Mouse (Mus musculus) liver, adult 2 months (tissue): ENCODE results near the gene Myh3. TPM values are rescaled to one million over a fixed set of nuclear protein-coding genes. Genes with fewer than 3 reads are reported as not detected.

Experiments used
- DNase-seq: peaks from one replicate; pipeline ENCODE4 v3.0.0-alpha.2; 2011; ENCODE audit warnings: low read depth, low spot score; ENCODE audit errors: extremely low read depth
- H3K27ac ChIP-seq: fragments of 200-500 bp; replicated peaks from 2 replicates; pipeline ENCODE4 v1.5.1; 2012; ENCODE audit warnings: low read depth, mild to moderate bottlenecking, control low read depth, inconsistent platforms, low read length; ENCODE audit not compliant: insufficient read depth
- H3K27me3 ChIP-seq: fragments of 200-500 bp; 2 replicates; pipeline ENCODE4 v1.6.1; 2012; ENCODE audit warnings: mild to moderate bottlenecking, moderate library complexity, low read length, inconsistent platforms; ENCODE audit not compliant: control insufficient read depth, insufficient read depth
- H3K36me3 ChIP-seq: fragments of 200-500 bp; 2 replicates; pipeline ENCODE4 v1.6.1; 2012; ENCODE audit warnings: low read length, inconsistent platforms; ENCODE audit not compliant: control insufficient read depth, insufficient read depth
- H3K4me1 ChIP-seq: fragments of 200-500 bp; 2 replicates; pipeline ENCODE4 v1.6.1; 2011; ENCODE audit warnings: low read length; ENCODE audit not compliant: control insufficient read depth, insufficient read depth
- H3K4me3 ChIP-seq: fragments of 200-500 bp; 2 replicates; pipeline ENCODE4 v1.5.1; 2011; ENCODE audit warnings: low read depth, mild to moderate bottlenecking, control low read depth, low read length, moderate library complexity; ENCODE audit not compliant: insufficient read depth
- H3K79me2 ChIP-seq: fragments of 200-500 bp; 2 replicates; pipeline ENCODE4 v1.6.1; 2012; ENCODE audit warnings: inconsistent platforms, mild to moderate bottlenecking, low read length, moderate library complexity; ENCODE audit not compliant: control insufficient read depth, insufficient read depth
- H3K9ac ChIP-seq: fragments of 200-500 bp; 2 replicates; pipeline ENCODE4 v1.6.1; 2012; ENCODE audit warnings: low read depth, mild to moderate bottlenecking, control low read depth, inconsistent platforms, low read length
- CTCF ChIP-seq: fragments of 200-500 bp; IDR thresholded peaks from 2 replicates; pipeline ENCODE4 v1.5.1; 2011; ENCODE audit warnings: low read depth, low read length, control low read depth
- POLR2A ChIP-seq: fragments of 200-500 bp; IDR thresholded peaks from 2 replicates; pipeline ENCODE4 v1.6.1; 2011; ENCODE audit warnings: low read length, control low read depth; ENCODE audit not compliant: insufficient read depth; ENCODE audit errors: extremely low read depth
- WGBS: fragments of 180-500 bp; shearing (Covaris S2); methylation state at CpG from one replicate; pipeline ENCODE4 v1.1.7; 2018; 5-methylcytosine and 5-hydroxymethylcytosine counted together
- polyA plus RNA-seq: library from polyadenylated mRNA; depleted of rRNA; stranded (reverse); fragments of >200 nt; gene quantifications from 2 replicates; pipeline ENCODE4 v1.2.3, GENCODE M21; 2012
- total RNA-seq: library from RNA; depleted of rRNA; stranded (reverse); fragments of >200 nt; gene quantifications from 2 replicates; pipeline ENCODE4 v1.2.3, GENCODE M21; 2014

Myh3 gene
- total and polyA plus RNA-seq, 2 experiments, result not detected

GRCm38 (mm10) chr11:67061311-67061710 is 16.8 kb upstream of the Myh3 start:
- Histone ChIP-seq H3K79me2 (no peaks in the 10 kb centered on the region; the same call in 1 of the 2 replicates), H3K36me3 (peaks cover 68% of the 10 kb centered on the region), H3K4me1 (no peaks in the 10 kb centered on the region), H3K27me3 (no peaks in the 10 kb centered on the region), H3K4me3 (no peak overlapping the region), H3K27ac (no peak overlapping the region), H3K9ac (no peak overlapping the region)
- 97% methylated on average over 2 of the region's 2 CpGs for whole genome bisulfite sequencing
- TF ChIP-seq CTCF, result no peak
- TF ChIP-seq POLR2A, result no peak
- DNase-seq, result no peak

GRCm38 (mm10) chr11:67062726-67063125 is 15.4 kb upstream of the Myh3 start:
- Histone ChIP-seq H3K4me1 (no peaks in the 10 kb centered on the region), H3K36me3 (peaks cover 58% of the 10 kb centered on the region), H3K9ac (no peak overlapping the region), H3K4me3 (no peak overlapping the region), H3K27ac (no peak overlapping the region), H3K27me3 (no peaks in the 10 kb centered on the region), H3K79me2 (no peaks in the 10 kb centered on the region; the same call in 1 of the 2 replicates)
- WGBS, result 90% methylated on average over 3 of the region's 3 CpGs
- no peak for DNase-seq
- TF ChIP-seq CTCF (no peak), POLR2A (no peak)

- WGBS, result 91% methylated on average over 3 of the region's 3 CpGs
These were observed 10.4 kb upstream of the Myh3 start for GRCm38 (mm10) chr11:67067741-67068140.

GRCm38 (mm10) chr11:67072615-67073130 is 5.4 kb upstream of the Myh3 start:
- Histone ChIP-seq H3K27me3 (no peaks in the 10 kb centered on the region), H3K4me3 (no peak overlapping the region), H3K9ac (no peak overlapping the region), H3K79me2 (no peaks in the 10 kb centered on the region), H3K4me1 (no peaks in the 10 kb centered on the region), H3K27ac (no peak overlapping the region), H3K36me3 (no peaks in the 10 kb centered on the region)
- TF ChIP-seq CTCF (no peak), POLR2A (no peak)
- no peak for DNase-seq
- WGBS, result 82% methylated on average over 15 of the region's 15 CpGs

More at GRCm38 (mm10) chr11:67067741-67068140, 10.4 kb upstream of the Myh3 start:
- Histone ChIP-seq H3K79me2 (no peaks in the 10 kb centered on the region), H3K27ac (no peak overlapping the region), H3K4me3 (no peak overlapping the region), H3K27me3 (no peaks in the 10 kb centered on the region), H3K4me1 (no peaks in the 10 kb centered on the region), H3K36me3 (peaks cover 25% of the 10 kb centered on the region), H3K9ac (no peak overlapping the region)
- TF ChIP-seq CTCF (no peak), POLR2A (no peak)
- DNase-seq, result no peak

- Histone ChIP-seq H3K4me1 (no peaks in the 10 kb centered on the region), H3K9ac (no peak overlapping the region), H3K27ac (no peak overlapping the region), H3K4me3 (no peak overlapping the region), H3K36me3 (no peaks in the 10 kb centered on the region), H3K27me3 (no peaks in the 10 kb centered on the region), H3K79me2 (no peaks in the 10 kb centered on the region)
- no peak for DNase-seq
- WGBS, result 74% methylated on average over 3 of the region's 3 CpGs
- TF ChIP-seq POLR2A (no peak), CTCF (no peak)
These were observed 3.1 kb upstream of the Myh3 start for GRCm38 (mm10) chr11:67075036-67075435.

GRCm38 (mm10) chr11:67076781-67077180 is 1.3 kb upstream of the Myh3 start:
- Histone ChIP-seq H3K36me3 (no peaks in the 10 kb centered on the region), H3K27me3 (no peaks in the 10 kb centered on the region), H3K4me1 (no peaks in the 10 kb centered on the region), H3K79me2 (no peaks in the 10 kb centered on the region), H3K4me3 (no peak overlapping the region), H3K27ac (no peak overlapping the region), H3K9ac (no peak overlapping the region)
- DNase-seq, result no peak
- WGBS, result 84% methylated on average over 5 of the region's 5 CpGs
- TF ChIP-seq POLR2A, result no peak
- TF ChIP-seq CTCF, result no peak
